Mouse (Mus musculus) liver, adult 2 months (tissue): Measurements from ENCODE around the gene Sdcbp2.

Source experiments
- CTCF ChIP-seq: fragments of 200-500 bp; IDR thresholded peaks from 2 replicates; pipeline ENCODE4 v1.5.1; 2011; ENCODE audit warnings: low read depth, low read length, control low read depth
- POLR2A ChIP-seq: fragments of 200-500 bp; IDR thresholded peaks from 2 replicates; pipeline ENCODE4 v1.6.1; 2011; ENCODE audit warnings: low read length, control low read depth; ENCODE audit not compliant: insufficient read depth; ENCODE audit errors: extremely low read depth

GRCm38 (mm10) chr2:151636015-151636402, 63.6 kb downstream of the Sdcbp2 start:
- no peak for TF ChIP-seq POLR2A
- no peak for TF ChIP-seq CTCF
